1 mouse cellular context compared by ENCODE assay signal in genomic region chr10:127059174-127059967, GRCm38 (mm10).
TF ChIP-seq lines count a peak whose summit lies in the region.

No protein-coding gene starts in this region.

TF ChIP-seq in MEL, 35 proteins besides CTCF, POLR2A, EP300 and RAD21:
- no peak for TF ChIP-seq UBTF (IDR thresholded peaks at IDR 0.05; ENCODE audit: borderline replicate concordance, insufficient read depth, low read depth, low read length)
- no peak for TF ChIP-seq SIN3A (IDR thresholded peaks at IDR 0.05; ENCODE audit: low read length)
- no peak for TF ChIP-seq POLR2AphosphoS2 (IDR thresholded peaks at IDR 0.05; ENCODE audit: low read length)
- TF ChIP-seq JUND (IDR thresholded peaks at IDR 0.05; ENCODE audit: low read depth, low read length), result no peak
- no peak for TF ChIP-seq TBP (IDR thresholded peaks at IDR 0.05; ENCODE audit: low read depth, low read length)
- no peak for TF ChIP-seq USF1 (IDR thresholded peaks at IDR 0.05; ENCODE audit: low read depth, low read length)
- no peak for TF ChIP-seq ZKSCAN1 (IDR thresholded peaks at IDR 0.05; ENCODE audit: low read depth, low read length)
- no peak for TF ChIP-seq NELFE (IDR thresholded peaks at IDR 0.05; ENCODE audit: low read depth, low read length)
- no peak for TF ChIP-seq ZC3H11A (IDR thresholded peaks at IDR 0.05; ENCODE audit: low read depth, low read length)
- TF ChIP-seq POLR2AphosphoS5 (IDR thresholded peaks at IDR 0.05; ENCODE audit: borderline replicate concordance, low read depth, low read length), result no peak
- no peak for TF ChIP-seq KAT2A (conservative IDR thresholded peaks at IDR 0.05; ENCODE audit: low read depth, low read length)
- TF ChIP-seq TAL1 (IDR thresholded peaks at IDR 0.05; ENCODE audit: low read length), result no peak
- no peak for TF ChIP-seq TCF12 (IDR thresholded peaks at IDR 0.05; ENCODE audit: low read depth, low read length)
- no peak for TF ChIP-seq MYB (IDR thresholded peaks at IDR 0.05; ENCODE audit: low read depth, low read length)
- TF ChIP-seq BHLHE40 (IDR thresholded peaks at IDR 0.05; ENCODE audit: borderline replicate concordance, low read depth, low read length), result no peak
- TF ChIP-seq CHD1 (IDR thresholded peaks at IDR 0.05; ENCODE audit: low read depth, low read length), result no peak
- no peak for TF ChIP-seq ZMIZ1 (IDR thresholded peaks at IDR 0.05; ENCODE audit: low read depth, low read length)
- TF ChIP-seq MAX (IDR thresholded peaks at IDR 0.05; ENCODE audit: low read length), result no peak
- no peak for TF ChIP-seq ELF1 (IDR thresholded peaks at IDR 0.05; ENCODE audit: low read depth, low read length)
